Mouse (Mus musculus): ENCODE data around the gene Spata13. TPM values are rescaled to one million over a fixed set of nuclear protein-coding genes. Genes with fewer than 3 reads are reported as not detected.

Spata13 gene
- total RNA-seq, 2 experiments from 2014 or later, result 2.4 to 2.8 TPM

DNA sequence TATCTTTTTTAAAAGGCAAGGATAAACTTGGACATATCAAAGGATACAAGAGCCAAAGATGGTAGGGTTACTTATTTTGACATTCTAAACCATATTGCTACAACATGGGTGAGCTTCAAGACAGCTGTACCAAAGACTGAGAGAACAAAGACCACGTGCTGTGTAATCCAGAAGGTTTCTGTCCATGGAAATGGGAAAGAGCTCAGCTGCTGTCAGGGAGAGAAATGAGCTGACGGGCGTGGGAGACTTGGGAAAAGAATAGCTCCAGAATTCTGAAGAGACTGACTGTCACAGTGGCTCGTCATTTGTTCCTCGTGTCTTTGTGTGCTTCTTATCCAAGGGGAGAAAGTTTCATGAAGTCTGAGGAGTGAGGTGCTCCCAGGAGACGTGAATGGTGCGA, 36.4 kb downstream of the Spata13 start:
- intact Hi-C loops (cut with DNase I), result no loop called here
- no peak for DNase-seq

GRCm38 (mm10) chr14:60671504-60671903, 37.7 kb downstream of the Spata13 start:
- intact Hi-C loops (cut with DNase I), result no loop called here
- DNase-seq, result no peak

GRCm38 (mm10) chr14:60675697-60676096, 41.9 kb downstream of the Spata13 start:
- intact Hi-C loops (cut with DNase I), result no loop called here
- no peak for DNase-seq

DNA sequence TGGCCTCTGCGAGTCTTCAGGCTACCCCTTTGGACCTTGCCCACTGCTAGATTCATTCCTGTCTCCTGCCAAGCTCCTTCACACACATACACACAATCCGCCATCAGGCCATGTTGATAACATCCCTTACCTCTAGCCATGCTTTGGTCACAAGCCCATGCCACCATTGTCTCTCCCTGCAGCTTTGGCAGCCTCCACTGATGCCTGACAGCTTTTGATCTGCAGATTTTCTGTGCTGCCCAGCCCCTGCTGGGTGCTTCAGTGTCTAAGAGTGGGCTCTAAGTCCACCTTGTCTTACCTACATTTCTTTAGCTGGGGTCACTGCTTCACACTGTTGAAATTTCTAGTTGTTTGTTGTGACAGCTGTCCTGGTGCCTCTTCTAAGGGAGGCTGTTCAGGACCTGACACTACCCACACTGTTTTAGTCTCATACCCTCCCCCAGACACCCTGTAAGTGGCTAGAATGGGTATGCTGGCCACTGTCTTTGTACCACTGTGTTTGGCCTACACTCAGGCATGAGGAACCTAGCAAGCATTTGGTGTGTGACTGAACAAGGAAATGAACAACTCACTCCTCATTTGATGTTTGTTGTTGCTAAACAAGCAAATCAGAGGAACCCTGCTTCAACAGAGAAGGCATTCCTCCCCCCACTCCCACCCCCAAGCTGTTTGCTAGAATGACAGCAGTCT, 43.0 kb downstream of the Spata13 start:
- no peak for DNase-seq

DNA sequence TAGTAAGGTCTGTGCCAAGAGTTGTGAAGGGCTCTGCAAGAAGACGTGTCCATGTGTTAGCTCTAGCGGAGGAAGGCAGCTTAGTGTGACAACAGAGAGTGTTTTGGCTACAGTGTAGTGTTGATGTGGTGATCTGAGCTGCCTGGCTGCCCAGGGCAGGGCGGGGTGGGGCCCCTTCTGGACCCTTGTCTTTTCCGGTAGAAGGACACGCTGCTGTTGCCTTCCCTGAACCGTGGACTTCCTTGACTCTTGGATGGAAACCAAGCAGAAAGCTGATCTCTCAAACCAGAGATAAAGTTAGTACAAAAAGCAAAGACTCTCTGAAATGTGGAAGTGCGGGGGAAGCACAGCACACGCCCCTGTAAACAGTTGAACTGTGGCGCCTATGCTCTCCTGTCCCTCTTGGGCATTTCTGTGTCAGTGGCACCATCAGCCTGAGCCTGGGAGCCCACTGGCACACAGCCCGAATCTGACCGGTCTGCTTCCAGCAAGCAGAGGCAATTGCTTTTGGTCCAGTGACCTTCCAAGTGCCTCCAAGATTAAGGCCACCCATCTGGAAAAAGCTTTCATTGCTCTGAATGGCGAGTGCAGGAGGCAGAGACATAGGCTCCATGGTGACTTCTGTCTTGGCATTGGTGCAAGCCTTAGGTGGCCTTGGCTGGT, 48.7 kb downstream of the Spata13 start:
- DNase-seq, result peak; percentile 52 to 65
- intact Hi-C loops (cut with DNase I), result no loop called here

More for the DNA sequence above, 43.0 kb downstream of the Spata13 start:
- intact Hi-C loops (cut with DNase I), result no loop called here

- intact Hi-C loops (cut with DNase I), result no loop called here
Measured at GRCm38 (mm10) chr14:60683989-60684388, 50.2 kb downstream of the Spata13 start.

DNA sequence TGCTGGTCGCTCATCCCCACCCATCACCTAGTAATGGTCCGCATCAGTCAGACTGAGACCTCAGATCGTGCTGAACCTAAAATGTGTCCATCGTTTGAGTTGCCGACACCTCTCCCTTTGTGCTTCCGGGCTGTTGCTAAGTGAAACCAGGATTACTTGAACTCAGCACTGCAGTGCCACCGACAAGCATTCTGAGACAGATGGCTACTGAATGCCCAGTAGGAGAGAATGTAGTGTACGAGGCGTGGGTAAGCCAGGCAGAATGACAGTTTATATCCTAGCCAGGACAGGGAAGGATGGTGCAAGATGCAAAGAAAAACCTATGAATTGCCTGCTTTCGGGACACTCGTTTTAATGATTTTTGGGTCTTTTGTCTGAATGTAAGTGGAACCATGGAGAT, 52.9 kb downstream of the Spata13 start:
- intact Hi-C loops (cut with DNase I), result loop anchor here (5.0 kb wide), 1 partner anchor 54 kb away; the partner anchor contains the start of gene Spata13
- DNase-seq, result no peak

More at GRCm38 (mm10) chr14:60683989-60684388, 50.2 kb downstream of the Spata13 start:
- no peak for DNase-seq

- intact Hi-C loops (cut with DNase I), result loop anchor here (5.0 kb wide), 1 partner anchor 55 kb away; the partner anchor contains the start of gene Spata13
- DNase-seq, result no peak
Measured at GRCm38 (mm10) chr14:60687241-60687640, 53.4 kb downstream of the Spata13 start.

GRCm38 (mm10) chr14:60688509-60689205, 54.9 kb downstream of the Spata13 start:
- intact Hi-C loops (cut with DNase I), result loop anchor here (2.0 to 5.0 kb wide), 2 partner anchors 56 to 164 kb away; partner anchors contain the start of gene Spata13
- DNase-seq, result peak in 1 of 2 experiments; percentile 42

DNA sequence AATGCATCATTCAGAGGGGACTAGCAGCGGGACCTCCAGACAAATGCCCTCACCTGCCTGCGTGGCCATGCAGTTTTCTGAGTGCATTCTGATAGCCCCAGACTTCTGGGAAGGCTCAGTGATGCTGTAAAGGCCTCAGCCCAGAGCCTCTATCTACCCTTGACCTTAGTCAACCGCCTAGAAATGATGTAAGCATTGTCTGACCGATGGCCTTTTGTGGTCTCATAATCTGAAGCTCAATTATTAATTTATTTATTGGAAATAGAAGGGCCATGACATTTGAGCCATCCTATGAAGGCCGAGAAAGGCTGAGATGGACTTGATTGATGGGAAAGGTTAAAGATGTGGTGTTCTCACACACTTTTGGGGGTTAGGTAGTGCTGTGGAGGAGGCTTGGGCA, 56.0 kb downstream of the Spata13 start:
- intact Hi-C loops (cut with DNase I), result loop anchor here (2.0 to 5.0 kb wide), 2 partner anchors 57 to 165 kb away; partner anchors contain the start of gene Spata13
- DNase-seq, result no peak

DNA sequence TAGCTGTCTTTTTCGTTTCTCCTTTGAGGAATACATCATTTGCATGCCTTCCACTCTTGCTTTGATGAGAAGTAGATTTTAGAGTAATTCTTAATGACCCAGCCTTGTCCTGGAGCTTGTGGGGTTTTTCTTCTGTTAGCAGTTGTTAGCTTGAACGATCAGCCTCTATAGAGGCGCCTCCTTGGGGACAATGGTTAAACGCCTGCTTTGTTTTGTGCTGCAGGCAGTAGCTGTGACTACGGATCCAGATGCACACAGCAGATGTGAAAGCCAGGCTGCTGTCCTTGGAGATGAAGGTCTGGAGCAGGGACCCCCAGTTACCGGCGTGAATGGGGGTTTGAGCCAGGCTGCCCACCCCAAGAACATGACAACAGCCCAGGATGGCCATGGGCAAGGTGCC, 56.8 kb downstream of the Spata13 start:
- intact Hi-C loops (cut with DNase I), result no loop called here
- DNase-seq, result no peak

GRCm38 (mm10) chr14:60693122-60693536, 59.3 kb downstream of the Spata13 start:
- DNase-seq, result no peak
- intact Hi-C loops (cut with DNase I), result no loop called here

DNA sequence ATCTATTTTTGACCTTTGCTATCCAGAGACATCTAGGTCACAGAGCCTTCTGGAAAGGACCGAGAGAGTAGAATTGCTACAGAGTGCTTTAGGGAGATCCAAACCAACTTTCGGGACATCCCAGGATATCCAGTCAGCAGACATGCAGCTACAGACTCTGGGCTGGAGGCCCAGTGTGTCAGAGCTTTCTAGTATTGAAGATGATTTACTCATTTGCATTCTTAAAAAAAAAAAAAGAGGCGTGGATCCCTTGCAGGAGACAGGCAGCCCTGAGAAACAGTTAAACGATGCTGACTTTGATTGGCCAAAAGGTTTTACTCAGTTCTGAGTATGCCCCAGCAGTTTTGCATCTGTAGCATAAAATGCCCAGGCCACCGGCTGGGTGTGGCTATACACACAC, 59.9 kb downstream of the Spata13 start:
- intact Hi-C loops (cut with DNase I), result no loop called here

DNA sequence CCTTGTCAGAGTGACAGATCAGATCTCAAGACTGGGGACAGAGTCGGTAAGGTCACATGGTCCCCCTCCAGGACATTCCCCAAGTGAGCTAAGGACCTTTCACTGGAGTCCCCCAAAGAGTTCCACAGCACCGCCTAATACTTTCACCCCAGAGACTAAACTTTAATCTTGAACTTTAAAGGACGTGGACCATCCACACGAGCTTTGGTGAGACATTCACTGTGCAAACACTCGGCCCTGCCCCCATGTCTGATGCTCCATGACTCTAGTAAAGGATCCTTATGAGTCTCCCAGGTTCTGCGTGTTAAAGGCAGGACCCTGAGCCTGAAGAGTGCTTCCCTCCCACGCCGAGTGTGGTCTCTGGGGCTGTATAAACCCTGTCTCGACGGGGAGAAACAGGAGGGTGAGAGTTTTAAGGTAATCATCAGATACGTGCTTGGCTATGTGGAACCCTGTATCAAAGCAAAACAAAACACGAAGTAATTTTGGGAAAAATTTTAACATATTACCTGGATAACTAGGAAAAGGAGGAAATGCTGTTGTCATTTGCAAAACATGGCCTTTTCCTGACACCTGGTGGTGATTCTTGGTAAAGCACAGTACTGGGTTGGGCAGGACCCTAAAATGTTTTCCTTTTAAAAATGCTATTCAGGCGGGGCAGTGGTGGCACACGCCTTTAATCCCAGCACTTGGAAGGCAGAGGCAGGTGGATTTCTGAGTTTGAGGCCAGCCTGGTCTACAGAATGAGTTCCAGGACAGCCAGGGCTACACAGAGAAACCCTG, 60.6 kb downstream of the Spata13 start:
- peak in 1 of 2 experiments; percentile 46 for DNase-seq
- intact Hi-C loops (cut with DNase I), result no loop called here

More for the DNA sequence above, 59.9 kb downstream of the Spata13 start:
- no peak for DNase-seq

GRCm38 (mm10) chr14:60697351-60697750, 63.5 kb downstream of the Spata13 start:
- intact Hi-C loops (cut with DNase I), result no loop called here
- no peak for DNase-seq

- no peak for DNase-seq
- intact Hi-C loops (cut with DNase I), result no loop called here
Measured at GRCm38 (mm10) chr14:60698980-60699379, 65.2 kb downstream of the Spata13 start.

GRCm38 (mm10) chr14:60702377-60703140, 68.8 kb downstream of the Spata13 start:
- intact Hi-C loops (cut with DNase I), result no loop called here
- no peak for DNase-seq

GRCm38 (mm10) chr14:60704510-60704909, 70.7 kb downstream of the Spata13 start:
- intact Hi-C loops (cut with DNase I), result no loop called here
- DNase-seq, result no peak

DNA sequence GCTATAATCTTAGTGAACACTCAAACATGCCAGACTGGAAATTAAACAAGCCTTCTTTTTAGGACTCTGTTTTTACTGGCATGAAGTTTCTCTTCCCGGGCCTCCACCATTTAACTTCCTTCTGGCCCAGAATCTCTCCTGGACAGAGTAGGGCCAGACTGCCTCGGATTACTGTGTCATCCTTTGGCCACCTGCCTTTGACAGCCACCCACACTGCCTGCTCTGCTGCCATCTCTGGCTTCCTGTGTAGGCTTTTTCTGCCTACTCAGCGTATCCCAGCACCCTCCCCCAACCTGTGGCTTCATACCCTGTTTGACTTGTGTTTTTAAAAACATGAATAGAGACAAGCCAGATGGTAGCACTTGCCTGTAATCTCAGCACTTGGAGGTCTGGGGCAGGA, 71.2 kb downstream of the Spata13 start:
- DNase-seq, result peak; percentile 50 to 51
- intact Hi-C loops (cut with DNase I), result no loop called here

DNA sequence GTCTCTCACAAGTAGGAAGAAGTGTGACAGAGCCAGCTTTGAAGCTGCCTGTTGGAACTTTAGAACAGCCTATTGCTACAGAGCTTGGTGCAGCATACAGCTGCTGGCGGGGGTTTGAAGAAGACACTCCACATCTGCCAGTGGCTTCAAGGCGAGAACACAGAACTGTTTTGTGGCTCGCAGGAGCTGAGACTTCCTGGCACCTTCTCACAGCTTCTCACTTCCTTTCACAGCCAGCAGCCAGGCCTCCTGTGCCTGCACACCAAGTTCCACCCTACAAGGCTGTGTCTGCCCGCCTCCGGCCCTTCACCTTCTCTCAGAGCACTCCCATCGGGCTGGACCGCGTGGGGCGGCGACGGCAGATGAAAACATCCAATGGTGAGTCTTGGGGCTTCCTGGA, 75.4 kb downstream of the Spata13 start:
- DNase-seq, result no peak
- intact Hi-C loops (cut with DNase I), result no loop called here
